In genomic region chr6:118538627-118539026, GRCm38 (mm10) we compare ENCODE assay signal across 17 mouse cellular contexts.
"Had no signal": no experiment of that assay in that cellular context is flagged by ENCODE, and none has a peak within 500 bp of the region (broad histone marks: within the 10 kb centered on the region; RNA-seq: fewer than 3 reads in every experiment).

No protein-coding gene starts in this region.

- DNase-seq: lung, adult 2 months; lung, postnatal 14 days; lung, postnatal 36 days; right cerebral cortex, postnatal 14 days; thymus, adult 2 months; thymus, postnatal 25 days; thymus, postnatal 4 days had no signal

- H3K4me3 ChIP-seq: lung, embryonic 15.5 days; megakaryocyte, embryonic 14.5 days; midbrain, embryonic 13.5 days; midbrain, embryonic 15.5 days; neural tube, embryonic 12.5 days; stomach, embryonic 15.5 days had no signal

- H3K27ac ChIP-seq: lung, embryonic 15.5 days; macrophage; midbrain, embryonic 13.5 days; midbrain, embryonic 15.5 days; neural tube, embryonic 12.5 days; stomach, embryonic 15.5 days; stomach, postnatal 0 days had no signal

- H3K4me2 ChIP-seq: lung, embryonic 15.5 days; midbrain, embryonic 11.5 days; midbrain, embryonic 13.5 days; midbrain, embryonic 15.5 days; neural tube, embryonic 12.5 days; stomach, embryonic 15.5 days had no signal

- H3K4me1 ChIP-seq: lung, embryonic 15.5 days; megakaryocyte, embryonic 14.5 days; midbrain, embryonic 13.5 days; midbrain, embryonic 15.5 days; neural tube, embryonic 12.5 days; stomach, embryonic 15.5 days had no signal

- H3K27me3 ChIP-seq: lung, embryonic 15.5 days; megakaryocyte, embryonic 14.5 days; midbrain, embryonic 13.5 days; midbrain, embryonic 15.5 days; neural tube, embryonic 12.5 days; stomach, embryonic 15.5 days had no signal

- H3K9ac ChIP-seq: lung, embryonic 15.5 days; midbrain, embryonic 13.5 days; midbrain, embryonic 15.5 days; neural tube, embryonic 12.5 days; stomach, embryonic 15.5 days had no signal

- ATAC-seq: lung, postnatal 0 days; midbrain, embryonic 13.5 days; midbrain, embryonic 15.5 days had no signal

- H3K9me3 ChIP-seq: lung, embryonic 15.5 days; megakaryocyte, embryonic 14.5 days; midbrain, embryonic 13.5 days; midbrain, embryonic 15.5 days; neural tube, embryonic 12.5 days; stomach, embryonic 15.5 days had no signal
